Mouse (Mus musculus) right cerebral cortex, postnatal 4 days (tissue): ENCODE results near the gene Ptpn22.
A peak's percentile ranks its signal among the peaks of the same experiment; 100 is the strongest.
"Not testable (repeated sequence)": the region's sequence is repeated elsewhere in the genome, so short reads cannot be mapped to it uniquely, and the experiment has no call there.

Source experiments
- DNase-seq: peaks from one replicate; pipeline ENCODE4 v3.0.0-alpha.2; 2022

Gene Ptpn22

DNA sequence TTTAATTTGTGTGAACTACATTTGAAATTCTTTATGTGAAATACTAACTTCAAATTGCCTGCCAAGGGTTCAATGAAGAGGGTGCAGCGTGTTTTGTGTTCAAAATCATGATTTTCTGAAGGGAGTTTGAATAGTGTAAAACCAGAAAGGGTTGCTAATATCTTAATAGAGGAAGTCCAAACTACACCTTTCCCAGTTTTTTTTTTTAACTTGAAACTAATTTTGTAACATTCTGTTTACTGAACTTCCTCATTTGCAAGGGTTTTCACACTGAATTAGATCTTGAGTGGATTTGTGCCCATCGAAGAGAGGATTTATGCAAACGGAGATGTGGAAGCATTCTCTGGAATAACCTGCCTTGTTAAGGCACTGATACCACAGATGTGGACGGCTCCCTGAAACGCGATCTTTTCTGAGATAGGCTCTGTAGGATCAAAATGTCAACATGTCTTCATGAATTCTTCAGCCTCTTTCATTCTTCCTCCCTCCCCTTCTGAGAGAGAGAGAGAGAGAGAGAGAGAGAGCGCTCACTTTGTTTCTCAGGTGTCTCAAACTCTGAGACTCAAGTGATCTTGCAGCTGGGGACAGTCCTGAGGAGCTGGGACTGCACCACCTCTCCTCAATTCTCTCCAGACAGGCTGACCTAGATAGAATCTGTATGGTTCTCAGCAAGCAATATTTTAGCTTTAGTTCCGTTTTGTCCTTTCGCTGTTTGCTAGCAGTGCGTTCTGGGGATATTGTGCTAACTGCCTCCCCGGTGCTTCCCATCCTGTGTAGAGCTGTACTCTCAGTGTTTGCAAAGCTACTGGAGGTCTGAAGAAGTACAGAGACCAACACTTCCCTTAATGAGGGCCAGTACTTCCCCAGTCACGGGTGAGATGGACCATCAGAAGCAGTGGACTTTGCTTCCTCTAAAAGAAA, at the start of gene Ptpn22:
Ptpn22 (plus strand) TSS at position 915 of the 921 bp plus-strand sequence.
- no peak for DNase-seq

GRCm38 (mm10) chr3:103809799-103810150, 49.8 kb upstream of the Ptpn22 start:
- DNase-seq = no peak

DNA sequence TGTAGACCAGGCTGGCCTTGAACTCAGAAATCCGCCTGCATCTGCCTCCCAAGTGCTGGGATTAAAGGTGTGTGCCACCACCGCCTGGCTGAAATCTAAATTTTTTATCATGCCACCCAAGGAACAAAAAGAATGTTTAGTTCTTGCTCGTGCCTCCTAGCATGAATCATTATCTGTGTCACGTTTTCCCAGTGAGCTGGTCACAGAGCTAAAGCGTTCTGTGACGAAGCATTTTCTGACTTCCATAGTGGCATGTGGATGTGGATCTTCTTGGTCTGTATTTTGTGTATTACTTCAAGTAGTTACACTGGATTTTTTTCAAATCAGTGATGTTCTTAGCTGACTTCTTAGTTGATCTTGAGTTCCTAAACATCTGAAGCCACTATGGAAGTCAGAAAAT, 48.6 kb upstream of the Ptpn22 start:
- DNase-seq = no peak

- DNase-seq = no peak
Observed at GRCm38 (mm10) chr3:103827548-103827947, 32.0 kb upstream of the Ptpn22 start.

DNA sequence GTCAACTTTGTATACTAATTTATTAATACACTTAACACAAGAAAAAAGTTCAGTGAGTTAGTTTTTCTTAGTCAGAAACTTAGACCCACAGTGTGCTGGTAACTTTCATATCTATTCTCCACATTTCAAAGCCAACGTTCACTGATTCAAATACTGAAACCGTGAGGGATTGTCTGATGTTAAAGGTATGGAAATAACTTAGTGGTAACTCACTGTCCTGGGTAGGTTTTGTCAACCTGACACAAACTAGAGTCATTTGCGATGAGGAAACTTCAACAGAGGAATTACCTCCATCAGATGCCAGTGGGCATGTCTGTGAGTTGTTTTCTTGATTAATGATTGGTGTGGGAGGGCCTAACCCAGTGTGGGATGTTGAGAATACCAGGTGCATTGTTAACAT, 30.6 kb upstream of the Ptpn22 start:
- DNase-seq = no peak

DNA sequence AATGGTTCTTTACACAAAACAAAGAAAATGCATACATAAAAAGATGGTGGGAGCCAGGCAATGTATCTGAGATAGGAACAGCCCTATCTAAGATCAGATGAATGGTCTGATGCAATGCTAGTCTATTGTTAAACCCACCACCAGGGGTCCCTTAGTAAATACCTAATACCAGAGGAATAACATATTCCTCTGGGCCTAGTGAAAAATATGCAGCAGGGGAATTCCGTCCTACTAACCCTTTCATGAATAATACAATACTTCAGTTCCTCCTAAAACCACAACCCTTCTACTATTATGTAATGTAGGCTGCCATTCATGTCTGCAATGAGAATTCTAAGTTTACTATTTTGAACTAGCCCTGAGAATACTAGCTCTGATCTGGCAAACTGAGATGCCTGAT, 28.9 kb upstream of the Ptpn22 start:
- DNase-seq = not testable (repeated sequence)

DNA sequence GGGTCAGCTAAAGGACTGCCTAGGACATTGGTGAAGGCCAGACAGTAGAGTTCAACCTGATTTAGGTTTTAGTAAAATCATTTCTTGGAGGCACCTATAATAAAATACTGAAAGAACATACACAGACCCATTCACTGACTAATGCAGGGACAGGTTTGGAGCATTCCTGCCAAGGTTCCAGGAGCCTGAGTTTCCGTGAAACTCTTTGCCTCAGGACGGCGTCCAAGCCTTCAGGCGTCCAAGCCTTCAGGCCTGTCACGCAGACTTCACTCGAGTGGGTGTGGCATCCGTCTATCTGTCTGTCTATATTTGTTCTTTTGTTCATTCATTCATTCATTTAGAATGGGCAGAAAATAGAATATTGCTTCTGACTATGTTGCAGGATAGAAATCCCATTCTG, 28.4 kb upstream of the Ptpn22 start:
- DNase-seq = no peak

DNA sequence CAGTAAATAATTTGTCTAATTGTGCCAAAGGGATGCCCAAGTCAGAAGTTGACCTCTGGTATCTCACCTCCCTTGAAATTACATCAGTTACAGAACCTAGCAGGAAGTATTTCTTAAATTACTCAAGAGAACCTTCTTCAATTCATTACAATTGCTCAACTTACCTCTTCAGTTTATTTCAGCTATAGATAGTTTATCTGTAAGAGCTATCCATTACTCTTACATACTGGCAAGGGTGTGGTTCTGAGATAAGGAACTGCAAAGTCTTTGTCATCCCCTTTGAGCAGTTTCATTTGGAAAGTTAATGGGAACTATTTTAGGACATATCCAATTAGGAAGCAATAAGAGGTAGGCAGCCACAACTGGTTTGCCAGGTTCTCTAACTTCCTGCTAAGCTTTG, 27.2 kb upstream of the Ptpn22 start, which contains the start of gene Bcl2l15:
Bcl2l15 (plus strand) TSS at position 176 of the 400 bp plus-strand sequence.
- DNase-seq = no peak

DNA sequence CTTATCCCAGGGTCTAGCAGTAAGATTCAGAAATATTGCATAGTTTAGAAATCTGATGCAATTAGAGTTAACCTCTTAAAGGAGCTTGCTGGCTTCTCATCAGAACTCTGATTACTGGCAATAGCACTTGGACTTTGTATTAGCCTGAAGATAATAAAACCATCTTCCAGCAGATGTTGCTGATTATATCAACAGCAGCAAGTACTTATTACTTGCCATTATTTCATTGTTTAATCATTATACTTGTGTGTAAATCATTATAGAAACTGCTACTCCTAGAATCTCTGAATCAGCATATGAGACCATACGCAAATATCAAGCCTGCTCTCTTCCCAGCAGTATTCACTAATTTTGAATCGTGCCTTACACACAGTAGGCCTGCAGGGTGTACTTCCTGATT, 25.6 kb upstream of the Ptpn22 start:
- DNase-seq = no peak

GRCm38 (mm10) chr3:103835272-103835950, 24.2 kb upstream of the Ptpn22 start:
- DNase-seq = no peak

DNA sequence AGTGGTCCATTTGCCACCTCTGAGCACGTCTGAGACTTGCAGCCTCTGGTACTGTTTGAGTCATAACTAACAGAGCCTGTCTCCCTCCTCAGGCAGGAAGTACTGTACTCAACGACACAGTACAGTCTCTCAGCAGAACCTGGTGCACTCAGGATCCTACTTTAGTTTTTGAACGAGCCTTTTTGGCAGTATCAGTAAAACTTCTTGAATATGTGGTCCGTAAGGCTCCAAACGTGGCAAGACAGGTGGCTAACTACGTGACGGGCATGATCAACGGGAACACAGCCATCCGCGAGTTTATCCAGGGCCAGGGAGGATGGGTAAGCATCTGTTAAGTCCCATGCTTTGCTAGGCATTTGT, 23.7 kb upstream of the Ptpn22 start:
- no peak for DNase-seq

- no peak for DNase-seq
Observed at GRCm38 (mm10) chr3:103836453-103836852, 23.1 kb upstream of the Ptpn22 start.

- DNase-seq = no peak
Observed at GRCm38 (mm10) chr3:103839711-103840110, 19.9 kb upstream of the Ptpn22 start.

GRCm38 (mm10) chr3:103840195-103840594, 19.4 kb upstream of the Ptpn22 start:
- DNase-seq = not testable (repeated sequence)

DNA sequence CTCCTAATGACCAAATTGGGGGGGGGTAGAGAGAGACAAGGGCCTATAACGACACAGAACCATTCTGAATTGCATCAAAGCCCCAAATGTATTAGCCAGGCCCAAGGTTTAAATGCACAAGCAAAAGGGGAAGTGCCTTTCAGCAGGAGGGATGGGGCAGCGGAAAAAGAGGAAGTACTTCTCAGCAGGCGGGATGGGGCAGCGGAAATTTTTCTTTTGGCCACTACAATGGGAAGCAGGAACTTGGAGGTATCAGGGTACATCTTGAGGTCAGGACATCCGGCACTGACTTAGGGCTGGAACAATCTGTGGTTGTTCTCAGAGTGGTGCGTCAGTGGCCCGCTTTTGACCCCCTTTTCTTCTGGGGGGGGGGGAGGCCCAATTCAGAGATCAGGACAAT, 18.6 kb upstream of the Ptpn22 start:
- DNase-seq = not testable (repeated sequence)

- DNase-seq = no peak
Observed at GRCm38 (mm10) chr3:103850644-103851363, 8.8 kb upstream of the Ptpn22 start.

DNA sequence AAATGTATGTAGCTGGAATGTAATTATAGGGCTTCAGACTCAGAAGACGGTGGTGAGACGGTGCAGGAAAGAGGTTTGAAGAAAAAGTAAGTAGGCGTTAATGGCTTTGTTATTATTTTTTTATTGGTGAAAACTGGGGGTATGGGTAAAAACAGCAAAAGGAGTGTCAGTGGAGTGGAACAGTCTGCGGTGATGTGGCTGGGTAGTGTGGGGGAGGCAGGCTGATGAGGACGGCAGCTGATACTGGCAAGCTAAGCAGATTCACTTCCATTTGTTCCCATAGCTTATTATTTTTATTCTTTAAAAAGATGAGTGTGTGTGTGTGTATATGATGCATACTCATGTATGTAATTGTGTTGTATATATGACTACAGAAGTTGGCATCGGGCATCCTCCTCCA, 8.1 kb upstream of the Ptpn22 start:
- no peak for DNase-seq

GRCm38 (mm10) chr3:103851882-103852281, 7.7 kb upstream of the Ptpn22 start:
- DNase-seq = no peak

GRCm38 (mm10) chr3:103852565-103853299, 6.9 kb upstream of the Ptpn22 start:
- DNase-seq = peak; percentile 44

DNA sequence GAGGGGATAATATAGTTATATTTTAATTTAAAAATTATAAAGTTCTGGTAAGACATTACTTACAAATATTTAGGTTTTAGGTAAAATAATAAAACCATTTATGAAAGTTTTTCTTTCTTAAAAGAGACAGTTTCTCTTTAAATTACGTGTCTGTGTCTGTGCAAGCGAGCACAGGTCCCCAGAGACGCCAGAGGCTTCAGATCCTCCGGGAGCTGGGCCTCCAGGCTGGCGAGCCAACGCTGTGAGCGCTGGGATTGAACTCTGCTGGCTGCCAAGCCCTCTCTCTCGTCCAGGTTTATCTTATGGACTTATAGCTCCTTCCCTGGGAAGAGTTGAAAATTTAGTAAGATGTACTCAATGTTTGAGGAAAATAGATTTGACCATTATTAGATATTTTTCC, 5.8 kb upstream of the Ptpn22 start:
- DNase-seq = no peak

GRCm38 (mm10) chr3:103857036-103857805, 2.4 kb upstream of the Ptpn22 start:
- DNase-seq = no peak

DNA sequence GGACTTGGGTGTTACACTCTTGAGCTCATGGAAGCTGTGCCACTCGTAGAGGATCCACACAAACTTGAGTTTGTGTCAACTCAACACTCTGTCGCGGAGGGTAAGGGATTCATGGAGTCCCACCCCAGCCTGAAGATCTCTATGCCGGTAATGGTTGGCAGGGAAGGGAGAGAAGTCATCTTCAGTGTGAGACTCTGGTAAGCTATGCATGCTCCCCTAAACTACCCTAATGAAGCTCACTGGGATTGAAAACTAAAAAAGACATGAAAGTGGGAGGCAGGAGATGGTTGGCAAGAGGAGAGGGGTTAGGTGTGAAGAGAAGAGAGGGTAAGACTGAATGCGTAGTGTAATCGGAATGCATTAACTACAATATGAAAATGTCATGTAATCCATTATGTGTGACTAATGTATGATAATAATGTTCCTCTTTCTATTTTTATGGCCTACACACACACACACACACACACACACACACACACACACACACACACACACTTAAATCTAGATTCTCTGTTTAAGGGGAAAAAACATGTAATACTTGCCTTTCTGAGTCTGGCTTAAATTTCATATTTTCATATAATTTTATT, 1.5 kb upstream of the Ptpn22 start:
- DNase-seq = no peak
